Mouse (Mus musculus) urinary bladder, postnatal 10 days (tissue): ENCODE measurements around the gene Wfdc17.

Source experiments
- DNase-seq: peaks from one replicate; pipeline ENCODE4 v3.0.0; 2022; ENCODE audit warnings: low spot score

Wfdc17 gene

GRCm38 (mm10) chr11:83703705-83704104 lies at the start of gene Wfdc17:
Wfdc17 (plus strand) TSS chr11:83703991.
- no peak for DNase-seq

- DNase-seq = no peak
These were observed 49.2 kb upstream of the Wfdc17 start for GRCm38 (mm10) chr11:83654606-83655005.

- DNase-seq = no peak
These were observed 46.3 kb upstream of the Wfdc17 start for GRCm38 (mm10) chr11:83657508-83657907.

GRCm38 (mm10) chr11:83658797-83659196 lies 45.0 kb upstream of the Wfdc17 start:
- no peak for DNase-seq

- no peak for DNase-seq
These were observed 41.6 kb upstream of the Wfdc17 start, which contains the start of gene Ccl4 for GRCm38 (mm10) chr11:83662204-83662603. Ccl4 (plus strand) TSS chr11:83662584.

GRCm38 (mm10) chr11:83663532-83663931 lies 40.3 kb upstream of the Wfdc17 start:
- DNase-seq = no peak

GRCm38 (mm10) chr11:83671743-83672142 lies 32.0 kb upstream of the Wfdc17 start:
- no peak for DNase-seq

GRCm38 (mm10) chr11:83675665-83676064 lies 28.1 kb upstream of the Wfdc17 start:
- no peak for DNase-seq

- no peak for DNase-seq
These were observed 13.9 kb upstream of the Wfdc17 start for GRCm38 (mm10) chr11:83689918-83690317.

- no peak for DNase-seq
These were observed 11.8 kb upstream of the Wfdc17 start for GRCm38 (mm10) chr11:83692008-83692407.

GRCm38 (mm10) chr11:83708715-83709114 lies 4.9 kb downstream of the Wfdc17 start, which contains the start of gene Wfdc18:
Wfdc18 (plus strand) TSS chr11:83709015.
- no peak for DNase-seq

- DNase-seq = no peak
These were observed 5.9 kb downstream of the Wfdc17 start for GRCm38 (mm10) chr11:83709683-83710082.

- DNase-seq = no peak
These were observed 8.9 kb downstream of the Wfdc17 start for GRCm38 (mm10) chr11:83712671-83713070.

GRCm38 (mm10) chr11:83713925-83714324 lies 10.1 kb downstream of the Wfdc17 start:
- no peak for DNase-seq

GRCm38 (mm10) chr11:83717042-83717665 lies 13.4 kb downstream of the Wfdc17 start:
- no peak for DNase-seq

- DNase-seq = no peak
These were observed 17.0 kb downstream of the Wfdc17 start for GRCm38 (mm10) chr11:83720766-83721165.

- no peak for DNase-seq
These were observed 25.1 kb downstream of the Wfdc17 start for GRCm38 (mm10) chr11:83728757-83729432.

- no peak for DNase-seq
These were observed 27.3 kb downstream of the Wfdc17 start for GRCm38 (mm10) chr11:83731116-83731515.

- DNase-seq = no peak
These were observed 29.4 kb downstream of the Wfdc17 start for GRCm38 (mm10) chr11:83733071-83733640.

- DNase-seq = no peak
These were observed 30.4 kb downstream of the Wfdc17 start for GRCm38 (mm10) chr11:83734215-83734614.

GRCm38 (mm10) chr11:83735881-83736280 lies 32.1 kb downstream of the Wfdc17 start:
- DNase-seq = no peak

- no peak for DNase-seq
These were observed 33.3 kb downstream of the Wfdc17 start for GRCm38 (mm10) chr11:83737109-83737558.

GRCm38 (mm10) chr11:83739241-83739640 lies 35.5 kb downstream of the Wfdc17 start:
- DNase-seq = peak; percentile 31
